Mouse (Mus musculus) midbrain, embryonic 13.5 days (tissue): ENCODE data around the gene Nr5a2. TPM values are rescaled to one million over a fixed set of nuclear protein-coding genes. Genes with fewer than 3 reads are reported as not detected.

Experiments used
- ATAC-seq: fragments of 200-750 bp; cut with Nextera tagmentation; 2 replicates; pipeline ENCODE4 v1.8.0; 2017; ENCODE audit warnings: mild to moderate bottlenecking, moderate TSS enrichment, moderate library complexity
- H3K27ac ChIP-seq: fragments of 300-500 bp; sonication (generic); 2 replicates; pipeline ENCODE4 v1.5.1; 2015; ENCODE audit warnings: inconsistent platforms, mild to moderate bottlenecking, moderate library complexity
- H3K27me3 ChIP-seq: fragments of 300-500 bp; sonication (generic); 2 replicates; pipeline ENCODE4 v1.6.1; 2015; ENCODE audit warnings: mild to moderate bottlenecking, inconsistent platforms
- H3K36me3 ChIP-seq: fragments of 300-500 bp; sonication (generic); 2 replicates; pipeline ENCODE4 v1.6.1; 2015; ENCODE audit warnings: mild to moderate bottlenecking, inconsistent platforms
- H3K4me1 ChIP-seq: fragments of 300-500 bp; sonication (generic); replicated peaks from 2 replicates; pipeline ENCODE4 v1.6.1; 2015; ENCODE audit warnings: inconsistent platforms
- H3K4me2 ChIP-seq: fragments of 300-500 bp; sonication (generic); replicated peaks from 2 replicates; pipeline ENCODE4 v1.6.1; 2015; ENCODE audit warnings: moderate library complexity, mild to moderate bottlenecking, inconsistent platforms
- H3K4me3 ChIP-seq: fragments of 300-500 bp; sonication (generic); replicated peaks from 2 replicates; pipeline ENCODE4 v1.5.1; 2015; ENCODE audit warnings: mild to moderate bottlenecking, inconsistent platforms
- H3K9ac ChIP-seq: fragments of 300-500 bp; sonication (generic); replicated peaks from 2 replicates; pipeline ENCODE4 v1.6.1; 2015; ENCODE audit warnings: mild to moderate bottlenecking, inconsistent platforms
- H3K9me3 ChIP-seq: fragments of 300-500 bp; sonication (generic); 2 replicates; pipeline ENCODE4 v1.6.1; 2016; ENCODE audit warnings: mild to moderate bottlenecking, inconsistent platforms
- WGBS: fragments of 180-500 bp; shearing (Covaris S2); methylation state at CpG from one replicate; pipeline ENCODE4 v1.1.7; 2015; 5-methylcytosine and 5-hydroxymethylcytosine counted together
- polyA plus RNA-seq: library from polyadenylated mRNA; unstranded; fragments of >200 nt; fragmentation: Nextera tagmentation; extraction: Ambion mirVana; gene quantifications from 2 replicates; pipeline ENCODE4 v1.2.1, GENCODE M21; 2015

Gene Nr5a2
- polyA plus RNA-seq, 1 experiment from 2014 or later: 2.1 TPM

- no peak overlapping the region for H3K9ac ChIP-seq
- H3K27ac ChIP-seq: no peak overlapping the region
- H3K4me2 ChIP-seq: no peak overlapping the region
- no peaks in the 10 kb centered on the region for H3K36me3 ChIP-seq
- H3K4me3 ChIP-seq: no peak overlapping the region
- 0 out of 2 replicates have a peak, but pooled peaks cover 6% of the 10 kb centered on the region for H3K4me1 ChIP-seq
- 49% methylated on average over 9 of the region's 9 CpGs for WGBS
- peaks cover 3% of the 10 kb centered on the region; the same call in 1 of the 2 replicates for H3K27me3 ChIP-seq
- ATAC-seq: no peak
- no peaks in the 10 kb centered on the region for H3K9me3 ChIP-seq
Observed at GRCm38 (mm10) chr1:136927428-136927827, 32.8 kb downstream of the Nr5a2 start.

DNA sequence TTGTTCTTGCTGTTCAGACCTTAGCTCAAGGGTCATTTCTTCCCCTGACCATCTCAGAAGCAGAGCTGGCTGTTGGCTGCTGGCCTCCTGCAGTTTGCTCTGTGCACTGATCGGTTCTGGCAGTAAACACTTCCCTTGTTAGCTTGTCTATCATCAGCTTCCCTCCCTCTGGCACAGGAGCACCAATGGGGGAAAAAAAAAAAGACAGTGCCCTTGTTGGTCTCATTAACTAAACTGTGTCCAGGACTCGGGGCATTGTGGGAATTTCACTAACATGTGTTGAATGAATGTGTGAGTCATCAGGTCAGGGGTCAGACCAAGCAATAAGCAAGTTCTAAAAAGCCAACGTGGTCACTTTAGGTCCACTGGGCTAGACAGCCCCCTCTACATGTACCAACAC, 34.2 kb downstream of the Nr5a2 start:
- Histone ChIP-seq H3K9ac (no peak overlapping the region), H3K4me2 (no peak overlapping the region), H3K27ac (no peak overlapping the region), H3K36me3 (no peaks in the 10 kb centered on the region), H3K27me3 (peaks cover 3% of the 10 kb centered on the region; the same call in 1 of the 2 replicates), H3K4me3 (no peak overlapping the region), H3K4me1 (0 out of 2 replicates have a peak, but pooled peaks cover 6% of the 10 kb centered on the region), H3K9me3 (no peaks in the 10 kb centered on the region)
- ATAC-seq: no peak
- 41% methylated on average over 3 of the region's 3 CpGs for WGBS

- Histone ChIP-seq H3K9me3 (no peaks in the 10 kb centered on the region), H3K27me3 (no peaks in the 10 kb centered on the region), H3K27ac (no peak overlapping the region), H3K4me3 (no peak overlapping the region), H3K9ac (no peak overlapping the region), H3K36me3 (no peaks in the 10 kb centered on the region), H3K4me1 (no peaks in the 10 kb centered on the region), H3K4me2 (no peak overlapping the region)
- WGBS: 83% methylated on average over 4 of the region's 4 CpGs
- no peak for ATAC-seq
Observed at GRCm38 (mm10) chr1:136920089-136920488, 40.2 kb downstream of the Nr5a2 start.

GRCm38 (mm10) chr1:136918791-136919190, 41.5 kb downstream of the Nr5a2 start:
- Histone ChIP-seq H3K9ac (no peak overlapping the region), H3K27me3 (no peaks in the 10 kb centered on the region), H3K4me1 (no peaks in the 10 kb centered on the region), H3K4me3 (no peak overlapping the region), H3K27ac (no peak overlapping the region), H3K4me2 (no peak overlapping the region), H3K9me3 (no peaks in the 10 kb centered on the region), H3K36me3 (no peaks in the 10 kb centered on the region)
- WGBS: 77% methylated on average over 9 of the region's 9 CpGs
- ATAC-seq: no peak

DNA sequence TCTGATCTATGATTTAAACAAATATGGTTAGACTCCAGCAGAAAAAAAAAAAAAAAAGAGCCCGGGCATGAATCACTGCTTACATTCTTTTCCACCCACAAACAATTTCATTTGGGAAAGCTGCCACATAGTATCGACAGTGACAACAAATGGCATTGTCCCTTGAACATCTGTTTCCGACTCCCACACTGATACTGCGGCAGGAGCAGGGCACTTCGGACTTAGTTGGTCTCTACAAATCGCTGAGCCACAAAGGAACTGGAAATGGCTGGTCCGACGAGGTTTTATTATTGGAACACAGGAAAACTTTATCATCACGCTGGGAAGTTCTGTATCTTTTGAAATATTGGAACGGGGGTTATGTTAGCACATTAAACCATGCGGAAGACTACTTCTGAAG, 44.8 kb downstream of the Nr5a2 start:
- Histone ChIP-seq H3K36me3 (no peaks in the 10 kb centered on the region), H3K27me3 (no peaks in the 10 kb centered on the region), H3K4me3 (no peak overlapping the region), H3K4me2 (no peak overlapping the region), H3K9ac (no peak overlapping the region), H3K4me1 (no peaks in the 10 kb centered on the region), H3K9me3 (no peaks in the 10 kb centered on the region), H3K27ac (no peak overlapping the region)
- ATAC-seq: no peak
- 70% methylated on average over 11 of the region's 11 CpGs for WGBS

GRCm38 (mm10) chr1:136911996-136912395, 48.3 kb downstream of the Nr5a2 start:
- Histone ChIP-seq H3K27me3 (no peaks in the 10 kb centered on the region), H3K36me3 (no peaks in the 10 kb centered on the region), H3K9ac (no peak overlapping the region), H3K27ac (no peak overlapping the region), H3K9me3 (no peaks in the 10 kb centered on the region), H3K4me3 (no peak overlapping the region), H3K4me2 (no peak overlapping the region), H3K4me1 (0 out of 2 replicates have a peak, but pooled peaks cover 4% of the 10 kb centered on the region)
- ATAC-seq: no peak
- 90% methylated on average over 10 of the region's 10 CpGs for WGBS

- Histone ChIP-seq H3K4me3 (no peak overlapping the region), H3K9me3 (no peaks in the 10 kb centered on the region), H3K4me2 (no peak overlapping the region), H3K36me3 (no peaks in the 10 kb centered on the region), H3K27me3 (no peaks in the 10 kb centered on the region), H3K4me1 (0 out of 2 replicates have a peak, but pooled peaks cover 4% of the 10 kb centered on the region), H3K27ac (no peak overlapping the region), H3K9ac (no peak overlapping the region)
- WGBS: 89% methylated on average over 2 of the region's 2 CpGs
- no peak for ATAC-seq
Observed at GRCm38 (mm10) chr1:136911594-136911860, 48.7 kb downstream of the Nr5a2 start.

- Histone ChIP-seq H3K4me1 (0 out of 2 replicates have a peak, but pooled peaks cover 4% of the 10 kb centered on the region), H3K4me2 (no peak overlapping the region), H3K9ac (no peak overlapping the region), H3K9me3 (no peaks in the 10 kb centered on the region), H3K4me3 (no peak overlapping the region), H3K27ac (no peak overlapping the region), H3K36me3 (no peaks in the 10 kb centered on the region), H3K27me3 (no peaks in the 10 kb centered on the region)
- WGBS: 89% methylated on average over 12 of the region's 12 CpGs
- no peak for ATAC-seq
Observed at GRCm38 (mm10) chr1:136910741-136911593, 49.3 kb downstream of the Nr5a2 start.

GRCm38 (mm10) chr1:136910144-136910543, 50.1 kb downstream of the Nr5a2 start:
- Histone ChIP-seq H3K27me3 (no peaks in the 10 kb centered on the region), H3K4me2 (no peak overlapping the region), H3K36me3 (no peaks in the 10 kb centered on the region), H3K4me1 (0 out of 2 replicates have a peak, but pooled peaks cover 4% of the 10 kb centered on the region), H3K9me3 (no peaks in the 10 kb centered on the region), H3K27ac (no peak overlapping the region), H3K9ac (no peak overlapping the region), H3K4me3 (no peak overlapping the region)
- ATAC-seq: no peak
- WGBS: 85% methylated on average over 12 of the region's 12 CpGs

GRCm38 (mm10) chr1:136909494-136910037, 50.7 kb downstream of the Nr5a2 start:
- Histone ChIP-seq H3K27ac (no peak overlapping the region), H3K36me3 (no peaks in the 10 kb centered on the region), H3K4me2 (no peak overlapping the region), H3K27me3 (no peaks in the 10 kb centered on the region), H3K9ac (no peak overlapping the region), H3K9me3 (no peaks in the 10 kb centered on the region), H3K4me3 (no peak overlapping the region), H3K4me1 (0 out of 2 replicates have a peak, but pooled peaks cover 4% of the 10 kb centered on the region)
- WGBS: 78% methylated on average over 6 of the region's 6 CpGs
- ATAC-seq: no peak

- no peak for ATAC-seq
Observed at GRCm38 (mm10) chr1:136898130-136898529, 62.1 kb downstream of the Nr5a2 start.

GRCm38 (mm10) chr1:136896351-136896750, 63.9 kb downstream of the Nr5a2 start:
- H3K27me3 ChIP-seq: no peaks in the 10 kb centered on the region
- 79% methylated on average over 6 of the region's 6 CpGs for WGBS
- no peak overlapping the region for H3K27ac ChIP-seq
- H3K4me3 ChIP-seq: no peak overlapping the region
- no peaks in the 10 kb centered on the region for H3K36me3 ChIP-seq
- 0 out of 2 replicates have a peak, but pooled peaks cover 2% of the 10 kb centered on the region for H3K9me3 ChIP-seq
- no peaks in the 10 kb centered on the region for H3K4me1 ChIP-seq
- H3K4me2 ChIP-seq: no peak overlapping the region
- no peak for ATAC-seq
- H3K9ac ChIP-seq: no peak overlapping the region

More at GRCm38 (mm10) chr1:136898130-136898529, 62.1 kb downstream of the Nr5a2 start:
- H3K4me3 ChIP-seq: no peak overlapping the region
- H3K36me3 ChIP-seq: no peaks in the 10 kb centered on the region
- H3K9ac ChIP-seq: no peak overlapping the region
- no peaks in the 10 kb centered on the region for H3K27me3 ChIP-seq
- H3K27ac ChIP-seq: no peak overlapping the region
- 0 out of 2 replicates have a peak, but pooled peaks cover 3% of the 10 kb centered on the region for H3K9me3 ChIP-seq
- 97% methylated on average over 4 of the region's 4 CpGs for WGBS
- H3K4me1 ChIP-seq: no peaks in the 10 kb centered on the region
- H3K4me2 ChIP-seq: no peak overlapping the region
